Mouse (Mus musculus) inflammation-experienced regulatory T-cells, adult 6 months (primary cell): ENCODE data around the gene Gstm2. TPM values are rescaled to one million over a fixed set of nuclear protein-coding genes. Genes with fewer than 3 reads are reported as not detected.
"Not testable (repeated sequence)": the region's sequence is repeated elsewhere in the genome, so short reads cannot be mapped to it uniquely, and the experiment has no call there.

Source experiments
- ATAC-seq: one replicate; pipeline ENCODE4 v1.8.0; 2017
- polyA plus RNA-seq, 3 experiments: library from polyadenylated mRNA; unstranded; fragments of 100-300 nt; shearing (Covaris generic); gene quantifications; one replicate each; pipeline ENCODE4 v1.2.1; 2017

The Gstm2 gene
- polyA plus RNA-seq, 3 experiments from 2014 or later = not detected

GRCm38 (mm10) chr3:107995974-107996373, 9.7 kb upstream of the Gstm2 start:
- ATAC-seq = not testable (repeated sequence)

- not testable (repeated sequence) for ATAC-seq
Observed at GRCm38 (mm10) chr3:107985141-107985540, 1.1 kb downstream of the Gstm2 start.

GRCm38 (mm10) chr3:107984471-107984870, 1.8 kb downstream of the Gstm2 start:
- ATAC-seq = no peak

- ATAC-seq = no peak
Observed at GRCm38 (mm10) chr3:107983771-107984170, 2.5 kb downstream of the Gstm2 start.

- ATAC-seq = no peak
Observed at GRCm38 (mm10) chr3:107982726-107983125, 3.5 kb downstream of the Gstm2 start.

- no peak for ATAC-seq
Observed at GRCm38 (mm10) chr3:107981261-107981660, 5.0 kb downstream of the Gstm2 start.

- ATAC-seq = no peak
Observed at GRCm38 (mm10) chr3:107977691-107978090, 8.6 kb downstream of the Gstm2 start.

- ATAC-seq = no peak
Observed at GRCm38 (mm10) chr3:107974237-107974636, 12.0 kb downstream of the Gstm2 start.

GRCm38 (mm10) chr3:107972070-107972469, 14.2 kb downstream of the Gstm2 start:
- ATAC-seq = no peak

GRCm38 (mm10) chr3:107971101-107971500, 15.2 kb downstream of the Gstm2 start:
- not testable (repeated sequence) for ATAC-seq

GRCm38 (mm10) chr3:107968724-107969395, 17.4 kb downstream of the Gstm2 start, which contains the start of gene Gstm3:
Gene Gstm3, minus strand, starts transcription at chr3:107969283.
- ATAC-seq = no peak

- no peak for ATAC-seq
Observed at GRCm38 (mm10) chr3:107966631-107967030, 19.6 kb downstream of the Gstm2 start.

- ATAC-seq = no peak
Observed at GRCm38 (mm10) chr3:107965592-107965991, 20.7 kb downstream of the Gstm2 start.

GRCm38 (mm10) chr3:107964656-107965308, 21.5 kb downstream of the Gstm2 start:
- no peak for ATAC-seq

- no peak for ATAC-seq
Observed at GRCm38 (mm10) chr3:107964026-107964425, 22.2 kb downstream of the Gstm2 start.

GRCm38 (mm10) chr3:107955260-107955659, 31.0 kb downstream of the Gstm2 start:
- not testable (repeated sequence) for ATAC-seq

- ATAC-seq = no peak
Observed at GRCm38 (mm10) chr3:107953906-107954305, 32.3 kb downstream of the Gstm2 start.

GRCm38 (mm10) chr3:107953328-107953755, 32.9 kb downstream of the Gstm2 start:
- no peak for ATAC-seq

GRCm38 (mm10) chr3:107950531-107950930, 35.7 kb downstream of the Gstm2 start:
- ATAC-seq = no peak

GRCm38 (mm10) chr3:107949461-107949860, 36.8 kb downstream of the Gstm2 start:
- not testable (repeated sequence) for ATAC-seq

- no peak for ATAC-seq
Observed at GRCm38 (mm10) chr3:107945729-107946128, 40.5 kb downstream of the Gstm2 start.

- ATAC-seq = no peak
Observed at GRCm38 (mm10) chr3:107943239-107943990, 42.8 kb downstream of the Gstm2 start, which contains the start of gene Gstm6. Gene Gstm6, minus strand, starts transcription at chr3:107943749.

- ATAC-seq = no peak
Observed at GRCm38 (mm10) chr3:107941261-107941660, 45.0 kb downstream of the Gstm2 start.
